Mouse (Mus musculus) ES-CJ7 (cell line): ENCODE measurements around the gene Vps26c.

Source experiments
- DNase-seq: peaks from one replicate; pipeline ENCODE4 v3.0.0; 2011; ENCODE audit warnings: low read depth, low spot score

The Vps26c gene

DNA sequence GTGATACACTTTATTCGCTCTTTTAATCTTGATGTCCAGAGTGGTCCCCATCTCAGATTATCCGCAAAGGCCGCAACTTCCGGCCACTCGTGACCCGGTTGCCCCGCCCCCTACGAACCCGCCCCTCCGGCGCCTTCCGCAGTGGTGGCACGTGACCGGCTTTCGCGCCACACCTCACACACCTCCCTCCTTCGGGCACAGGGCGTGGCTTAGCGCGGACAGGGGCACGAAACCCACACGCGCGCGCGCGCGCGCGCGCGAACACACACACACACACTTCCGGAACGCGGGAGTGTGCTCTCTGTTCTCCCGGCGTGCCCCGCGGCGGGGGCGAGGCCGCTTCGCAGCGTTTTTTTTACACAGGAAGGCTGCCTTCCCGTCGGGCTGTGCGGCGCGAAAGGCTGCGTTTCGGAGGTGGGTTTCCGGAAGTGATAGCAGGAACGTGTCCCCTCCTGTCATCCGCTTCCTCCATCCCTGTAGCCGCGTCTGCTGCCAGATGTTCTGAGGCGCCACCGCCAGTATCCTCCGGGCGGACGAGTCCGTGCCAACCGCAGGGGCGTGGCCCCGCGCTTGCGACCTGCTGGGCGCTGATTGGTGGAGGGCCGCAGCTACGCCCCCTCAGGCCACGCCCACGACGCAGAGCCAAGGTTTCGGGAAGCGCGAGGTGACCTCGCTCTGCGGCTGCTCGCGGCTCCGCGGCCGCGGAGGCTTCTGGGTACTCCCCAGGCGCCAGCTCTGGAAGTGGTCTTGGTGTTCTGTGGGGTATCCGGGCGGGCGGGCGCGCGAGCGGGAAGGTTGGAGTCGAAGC, at the start of gene Vps26c:
Gene Vps26c (minus strand): TSS at position 487 of the 808 bp plus-strand sequence.
- DNase-seq, result peak; percentile 97

GRCm38 (mm10) chr16:94575757-94576156, 49.1 kb upstream of the Vps26c start:
- no peak for DNase-seq

- no peak for DNase-seq
These were observed 48.1 kb upstream of the Vps26c start for GRCm38 (mm10) chr16:94574718-94575094.

- DNase-seq, result no peak
These were observed 47.5 kb upstream of the Vps26c start for GRCm38 (mm10) chr16:94574025-94574717.

DNA sequence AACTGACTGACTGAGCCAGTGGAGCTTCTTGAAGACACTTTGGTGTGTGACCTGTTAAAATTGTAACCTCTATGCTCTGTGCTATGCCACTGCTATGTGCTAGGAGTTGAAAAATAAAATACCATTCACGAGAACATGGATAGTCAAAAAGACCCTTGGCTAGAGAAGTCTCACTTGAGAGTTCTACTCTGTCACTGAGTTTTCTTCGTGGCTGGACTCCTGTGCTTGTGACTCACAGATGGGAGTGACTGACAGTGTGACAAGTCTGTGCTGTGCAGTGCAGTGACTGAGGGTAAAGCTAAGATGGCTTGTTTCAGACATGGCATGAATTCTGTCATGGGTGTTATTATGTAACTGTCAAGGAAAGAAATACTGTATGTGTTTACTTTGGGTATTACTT, 45.8 kb upstream of the Vps26c start:
- no peak for DNase-seq

DNA sequence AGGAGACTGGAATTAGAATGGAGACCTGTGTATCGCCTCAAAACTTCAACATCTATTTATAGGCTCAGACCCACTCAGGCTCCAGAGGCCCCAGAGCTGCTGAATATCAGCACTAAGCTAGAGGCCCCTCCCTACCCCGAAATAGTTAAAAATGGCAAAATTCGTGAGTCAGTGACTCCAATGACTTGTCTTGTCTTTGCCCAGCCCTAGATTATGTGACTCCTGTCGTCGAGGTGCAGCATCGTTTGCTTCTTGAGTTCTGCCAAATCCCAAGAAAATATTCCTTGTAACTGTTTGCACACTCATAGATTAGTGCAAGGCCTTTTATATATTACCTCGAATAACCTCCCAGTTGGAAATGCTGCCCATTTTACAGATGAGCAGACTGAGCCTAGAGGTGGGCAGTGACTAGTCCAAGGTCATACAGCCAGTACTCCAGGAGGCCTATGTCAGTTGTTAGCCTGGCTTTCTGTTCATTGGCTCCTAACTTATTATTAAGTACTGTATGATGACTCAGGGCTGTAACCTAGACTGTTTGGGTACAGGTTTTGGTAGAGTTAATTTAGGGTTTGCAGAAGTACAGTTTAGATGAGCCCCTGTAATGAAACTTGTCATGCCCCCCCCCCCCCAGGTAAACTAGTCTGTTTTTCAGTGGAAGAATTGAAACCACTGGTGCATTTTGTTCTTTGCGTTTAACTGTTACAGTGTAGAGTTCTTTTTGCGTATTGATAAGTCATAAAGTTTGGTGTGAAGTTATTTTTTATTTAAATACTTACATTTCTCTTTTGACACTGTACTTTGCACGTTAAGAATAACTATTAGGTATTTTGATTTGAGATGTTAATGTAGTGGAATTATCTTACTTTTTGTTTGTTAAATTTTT, 44.7 kb upstream of the Vps26c start:
- no peak for DNase-seq

DNA sequence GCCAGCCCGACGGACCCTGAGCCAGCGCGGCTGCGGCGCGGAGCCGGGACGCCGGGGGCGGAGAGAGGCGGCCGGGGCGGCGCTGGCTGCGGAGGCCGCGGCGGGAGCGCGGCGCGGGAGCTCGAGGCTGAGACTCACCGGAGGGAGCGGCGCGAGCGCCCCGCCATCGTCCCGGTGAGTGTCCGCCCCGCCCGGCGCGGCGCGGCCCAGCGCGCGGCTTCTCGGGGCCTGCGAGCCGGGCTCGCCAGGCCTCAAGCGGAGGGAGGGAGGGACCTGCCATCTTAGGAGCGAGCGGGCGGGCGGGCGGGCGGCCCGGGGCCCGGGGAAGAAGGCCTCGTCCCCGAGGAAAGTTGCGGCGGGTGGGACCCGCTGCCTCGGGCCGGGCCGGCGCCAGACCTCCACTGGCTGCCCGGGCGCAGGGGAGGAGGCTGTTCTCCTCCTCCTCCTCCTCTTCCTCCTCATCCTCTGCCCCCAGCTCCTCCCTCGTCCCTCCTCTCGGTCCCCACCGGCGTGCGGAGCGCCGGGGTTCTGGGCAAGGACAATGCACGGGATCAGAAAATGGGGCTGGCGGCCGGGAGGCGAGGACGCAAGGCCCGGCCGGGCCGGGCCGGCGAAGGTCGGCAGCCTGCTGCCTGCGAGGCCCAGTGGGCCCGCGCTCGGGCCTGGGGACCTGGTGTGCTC, 43.9 kb upstream of the Vps26c start:
- no peak for DNase-seq

DNA sequence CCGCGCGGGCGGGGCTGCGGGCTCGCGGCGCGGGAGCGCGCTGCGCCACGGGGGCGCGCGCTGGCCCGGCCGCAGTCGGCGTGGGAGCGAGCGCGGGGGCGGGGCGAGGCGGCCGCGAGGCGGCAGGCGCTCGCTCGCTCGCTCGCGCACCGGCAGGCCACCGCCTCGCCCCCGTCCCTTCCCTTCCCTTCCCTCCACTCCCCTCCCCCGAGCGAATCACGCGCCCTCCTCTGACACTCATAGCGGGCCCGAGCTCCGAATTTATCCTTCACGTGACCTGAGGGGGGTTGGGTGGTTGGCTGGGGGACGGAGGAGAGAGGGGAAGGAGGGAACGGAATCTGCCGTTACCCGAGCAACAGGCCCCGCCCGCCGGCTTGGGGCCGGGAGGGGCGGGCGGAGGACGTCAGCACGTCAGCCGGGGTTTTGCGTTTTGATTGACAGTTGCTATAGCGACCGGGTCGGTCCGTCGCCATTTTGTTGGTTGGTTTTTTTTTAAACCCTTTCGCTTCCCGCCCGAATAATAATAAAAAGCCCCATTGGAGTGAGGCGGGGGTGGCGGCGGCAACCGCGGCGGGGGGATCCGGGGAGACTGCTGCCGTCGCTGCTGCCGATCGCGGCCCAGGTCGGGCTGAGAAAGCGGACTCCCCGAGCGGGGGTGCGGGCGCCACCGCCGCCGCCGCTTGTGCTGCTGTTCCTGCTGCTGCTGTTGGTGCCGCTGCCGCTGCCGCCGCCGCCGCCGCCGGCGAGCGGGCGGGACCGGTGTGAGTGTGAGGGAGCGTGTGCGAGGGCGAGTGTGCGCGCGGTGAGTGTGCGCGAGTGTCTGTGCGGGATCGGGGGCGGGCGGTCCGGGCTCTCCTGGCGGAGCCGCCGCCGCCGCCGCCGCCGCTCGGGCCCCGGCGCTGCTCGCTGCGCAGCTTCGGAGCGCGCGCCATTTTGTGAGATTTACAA, 42.9 kb upstream of the Vps26c start, which contains the start of gene Dyrk1a:
Gene Dyrk1a (plus strand): TSS at position 782 of the 948 bp plus-strand sequence.
- DNase-seq, result peak; percentile 98

DNA sequence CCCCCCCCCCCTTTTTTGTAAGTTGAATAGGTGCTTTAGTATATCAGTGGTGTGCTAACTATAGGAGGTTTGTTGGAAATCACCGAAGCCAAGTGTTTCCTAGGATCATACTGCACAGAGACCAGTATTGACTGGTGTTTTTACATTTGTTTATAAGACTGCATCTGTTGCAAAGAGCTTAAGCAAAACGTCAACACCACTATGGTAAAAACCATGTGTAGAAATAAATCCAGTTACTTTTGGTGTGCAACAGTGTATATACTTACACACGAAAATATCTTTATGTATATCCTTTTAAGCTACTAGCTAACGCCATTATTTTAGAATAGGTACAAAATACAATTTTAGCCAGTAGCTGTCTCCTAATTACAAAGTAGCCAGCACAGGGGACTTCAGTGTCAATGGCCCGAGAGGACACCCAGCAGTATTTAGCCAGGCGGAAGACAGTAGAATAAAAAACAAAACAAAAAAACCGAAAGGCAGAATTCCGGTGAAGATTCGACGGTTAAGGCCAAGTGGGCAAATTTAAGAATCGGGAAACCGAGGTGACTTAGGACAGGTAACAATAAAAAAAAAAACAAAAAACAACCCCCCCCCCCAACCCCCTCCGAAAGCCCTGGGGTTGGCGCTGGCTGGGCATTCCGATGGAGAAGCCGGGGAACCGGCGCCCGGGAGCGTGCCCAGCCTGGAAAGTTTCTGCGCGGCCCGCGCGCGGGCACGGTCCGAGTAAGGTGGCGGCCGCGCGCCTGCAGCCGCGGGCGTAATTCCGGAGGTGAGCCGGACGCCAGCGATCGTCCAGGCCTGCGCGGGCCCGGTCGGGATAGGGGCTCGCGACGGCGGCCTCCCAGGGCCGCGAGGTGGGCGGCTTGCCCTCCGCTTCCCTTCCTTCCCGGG, 42.0 kb upstream of the Vps26c start:
- DNase-seq, result peak; percentile 45

DNA sequence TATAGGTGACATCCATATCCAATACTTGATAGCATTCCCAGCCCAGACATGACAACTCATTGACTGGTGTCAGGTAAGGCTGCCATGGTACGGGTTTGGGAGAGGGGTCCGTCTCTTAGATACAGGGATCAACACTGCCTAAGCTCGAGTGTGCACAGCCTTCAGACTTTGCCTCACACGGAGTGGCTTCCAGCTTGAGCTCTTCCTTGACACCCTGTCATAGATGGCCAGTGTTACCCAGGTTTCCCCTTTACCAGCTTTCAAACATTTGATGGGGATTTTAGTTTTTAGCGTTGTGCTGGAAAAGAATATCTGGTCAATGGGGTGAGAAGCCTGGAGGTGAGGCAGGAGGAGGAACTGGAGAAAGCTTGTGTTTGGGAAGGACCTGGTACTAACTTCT, 41.1 kb upstream of the Vps26c start:
- no peak for DNase-seq

DNA sequence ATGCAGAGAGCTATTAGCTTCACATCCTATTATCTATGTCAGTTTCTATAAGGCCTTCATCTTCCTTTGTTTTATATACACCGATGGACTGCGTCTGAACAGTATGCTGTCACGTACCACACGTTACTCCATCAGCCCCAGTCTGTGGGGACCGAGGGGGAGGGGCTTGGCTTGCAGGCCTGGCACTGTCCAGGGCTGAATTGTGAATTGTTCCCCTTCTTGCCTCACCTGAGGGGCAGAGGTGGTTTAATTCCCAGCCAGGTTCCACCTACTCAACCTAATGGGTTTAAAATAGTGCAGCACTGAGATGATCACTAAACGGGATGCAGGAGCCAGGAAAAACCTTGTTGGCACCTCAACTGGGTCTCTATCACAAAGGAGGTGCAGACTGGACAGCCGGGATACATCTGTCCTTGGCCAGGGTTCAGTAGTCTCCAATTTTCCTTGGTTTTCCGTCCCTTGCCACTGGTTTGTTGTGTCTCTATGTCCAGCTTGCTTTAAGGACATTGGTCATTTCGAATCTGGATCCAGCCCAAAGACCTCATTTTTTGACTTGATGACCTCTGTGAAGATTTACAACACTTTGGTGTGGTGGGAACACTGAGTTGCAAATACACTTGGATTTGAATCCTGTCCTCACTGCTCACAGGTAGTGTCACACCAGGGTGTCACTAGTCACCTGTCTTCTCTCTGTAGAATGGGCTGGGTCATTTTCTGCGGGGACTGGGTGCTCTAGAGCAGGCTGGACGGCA, 40.4 kb upstream of the Vps26c start:
- DNase-seq, result no peak

- DNase-seq, result no peak
These were observed 39.5 kb upstream of the Vps26c start for GRCm38 (mm10) chr16:94566124-94566523.

DNA sequence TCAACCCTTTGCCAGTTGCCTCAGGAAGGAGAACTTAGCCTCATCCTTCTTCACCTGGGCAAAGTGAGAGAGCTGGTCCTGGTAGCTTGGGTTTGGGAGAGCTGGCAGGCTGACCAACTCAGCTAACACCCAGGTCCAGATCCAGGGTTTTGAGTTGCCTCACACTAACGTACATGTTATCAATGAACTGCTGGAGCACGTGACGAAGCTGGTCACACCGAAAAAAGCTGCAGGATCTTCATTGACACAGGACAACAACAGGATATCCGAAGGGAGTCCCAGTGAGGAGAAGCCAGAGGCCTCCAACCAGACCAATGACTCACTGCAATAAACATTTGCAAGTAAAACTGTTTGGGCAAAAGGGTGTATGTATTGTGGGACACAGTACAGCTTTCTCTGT, 34.0 kb upstream of the Vps26c start:
- no peak for DNase-seq

GRCm38 (mm10) chr16:94559782-94560181, 33.2 kb upstream of the Vps26c start:
- DNase-seq, result no peak

DNA sequence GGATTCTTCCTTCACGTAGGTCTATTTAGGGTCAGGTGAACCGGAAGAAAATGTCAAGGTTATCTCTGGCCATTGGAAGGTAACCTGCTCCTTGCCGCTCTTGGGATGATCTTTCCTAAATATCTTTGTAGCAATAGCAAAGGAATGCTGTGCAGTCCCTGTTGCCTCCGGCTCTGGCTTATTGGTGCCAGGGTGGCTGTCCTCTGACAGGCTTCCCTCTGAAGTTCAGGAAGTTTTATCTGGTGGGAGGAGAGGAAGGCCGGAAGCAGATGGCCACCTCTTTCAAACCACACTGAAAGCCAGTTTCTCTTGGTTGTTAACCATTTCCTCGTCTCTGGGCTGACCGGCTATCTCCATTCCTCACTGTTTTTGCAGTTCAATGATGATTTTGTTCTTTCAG, 32.7 kb upstream of the Vps26c start:
- no peak for DNase-seq

GRCm38 (mm10) chr16:94556228-94556627, 29.6 kb upstream of the Vps26c start:
- DNase-seq, result no peak

- DNase-seq, result no peak
These were observed 28.7 kb upstream of the Vps26c start for GRCm38 (mm10) chr16:94555346-94555745.

DNA sequence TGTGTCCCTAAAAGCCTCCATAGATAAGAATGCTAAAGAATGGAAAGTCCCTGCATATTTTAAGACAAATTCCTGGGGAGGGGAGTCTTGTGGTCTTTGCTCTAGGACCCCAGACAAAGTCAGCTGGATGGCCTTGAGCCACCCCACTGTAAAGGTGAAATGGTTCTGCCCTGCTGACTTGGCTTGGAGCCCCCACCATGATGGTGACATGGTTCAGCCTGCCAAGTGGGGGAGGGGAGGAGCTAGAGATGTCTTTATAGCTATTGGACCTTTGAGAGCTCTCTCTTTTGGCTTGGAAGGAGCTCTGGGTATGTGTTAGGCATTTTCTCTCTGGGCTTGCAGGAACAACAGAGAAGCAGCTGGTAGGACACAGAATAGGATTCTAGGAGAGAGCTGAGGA, 25.3 kb upstream of the Vps26c start:
- peak; percentile 96 for DNase-seq

GRCm38 (mm10) chr16:94549813-94550212, 23.2 kb upstream of the Vps26c start:
- DNase-seq, result no peak
